Comparison of ENCODE assay signal across 23 mouse cellular contexts in genomic region chr5:138233778-138234177, GRCm38 (mm10). TPM values are rescaled to one million over a fixed set of nuclear protein-coding genes. Genes with fewer than 3 reads are reported as not detected.
A peak's percentile ranks its signal among the peaks of the same experiment; 100 is the strongest.
DNase-seq lines count a peak whose midpoint lies in the region; ATAC-seq and TF ChIP-seq lines count a peak whose summit lies in the region.
"Had no signal": no experiment of that assay in that cellular context is flagged by ENCODE, and none has a peak within 500 bp of the region (broad histone marks: within the 10 kb centered on the region; RNA-seq: fewer than 3 reads in every experiment).

No protein-coding gene starts in this region.

- H3K4me3 ChIP-seq in kidney, embryonic 14.5 days (ENCODE audit: low read length): no peak overlapping the region
- H3K4me3 ChIP-seq in kidney, postnatal 0 days (replicated peaks; ENCODE audit: low read depth, low read length): no peak overlapping the region
- H3K4me3 ChIP-seq in intestine, embryonic 16.5 days (ENCODE audit: low read length): no peak overlapping the region
- H3K4me3 ChIP-seq: forebrain, embryonic 10.5 days; forebrain, embryonic 13.5 days; hindbrain, embryonic 12.5 days; hindbrain, embryonic 15.5 days had no signal

- no peaks in the 10 kb centered on the region for H3K36me3 ChIP-seq in kidney, embryonic 14.5 days (ENCODE audit: control insufficient read depth, insufficient read depth, low read length)
- H3K36me3 ChIP-seq in kidney, postnatal 0 days (ENCODE audit: insufficient read depth, low read length): no peaks in the 10 kb centered on the region
- no peaks in the 10 kb centered on the region for H3K36me3 ChIP-seq in intestine, embryonic 16.5 days (ENCODE audit: control insufficient read depth, insufficient read depth, low read length)
- H3K36me3 ChIP-seq: forebrain, embryonic 10.5 days; hindbrain, embryonic 12.5 days; hindbrain, embryonic 15.5 days had no signal

- no peaks in the 10 kb centered on the region for H3K27me3 ChIP-seq in kidney, embryonic 14.5 days (ENCODE audit: control insufficient read depth, insufficient read depth, low read length)
- H3K27me3 ChIP-seq in kidney, postnatal 0 days (ENCODE audit: insufficient read depth, low read length): no peaks in the 10 kb centered on the region
- no peaks in the 10 kb centered on the region for H3K27me3 ChIP-seq in intestine, embryonic 16.5 days (replicated peaks; ENCODE audit: control insufficient read depth, insufficient read depth, low read length)
- H3K27me3 ChIP-seq: forebrain, embryonic 13.5 days; hindbrain, embryonic 12.5 days; hindbrain, embryonic 15.5 days had no signal

- TF ChIP-seq CTCF in kidney, postnatal 0 days (IDR thresholded peaks at IDR 0.05; ENCODE audit: low read depth): no peak

- H3K9ac ChIP-seq in kidney, embryonic 14.5 days (ENCODE audit: low read depth, low read length): no peak overlapping the region
- H3K9ac ChIP-seq in kidney, postnatal 0 days (ENCODE audit: low read depth, low read length): no peak overlapping the region
- H3K9ac ChIP-seq in intestine, embryonic 16.5 days (ENCODE audit: low read depth, low read length): no peak overlapping the region
- H3K9ac ChIP-seq: forebrain, embryonic 13.5 days; hindbrain, embryonic 12.5 days; hindbrain, embryonic 15.5 days had no signal

- no peaks in the 10 kb centered on the region for H3K4me1 ChIP-seq in kidney, embryonic 14.5 days (ENCODE audit: control insufficient read depth, insufficient read depth, low read length)
- H3K4me1 ChIP-seq in kidney, postnatal 0 days (replicated peaks; ENCODE audit: insufficient read depth, low read length): no peaks in the 10 kb centered on the region
- no peaks in the 10 kb centered on the region for H3K4me1 ChIP-seq in intestine, embryonic 16.5 days (ENCODE audit: control insufficient read depth, insufficient read depth, low read length)
- H3K4me1 ChIP-seq: forebrain, embryonic 13.5 days; hindbrain, embryonic 12.5 days; hindbrain, embryonic 15.5 days had no signal

- H3K9me3 ChIP-seq in kidney, embryonic 14.5 days (ENCODE audit: control insufficient read depth, low read length): no peaks in the 10 kb centered on the region
- no peaks in the 10 kb centered on the region for H3K9me3 ChIP-seq in kidney, postnatal 0 days (replicated peaks; ENCODE audit: low read length)
- no peaks in the 10 kb centered on the region for H3K9me3 ChIP-seq in intestine, embryonic 16.5 days (ENCODE audit: control insufficient read depth, low read length)
- H3K9me3 ChIP-seq: forebrain, embryonic 10.5 days; forebrain, embryonic 13.5 days; hindbrain, embryonic 12.5 days; hindbrain, embryonic 15.5 days had no signal

- peak overlapping the region; percentile 80; the same call in 1 of the 2 replicates for H3K27ac ChIP-seq in kidney, embryonic 14.5 days (ENCODE audit: low read depth, low read length)
- peak overlapping the region; percentile 70 for H3K27ac ChIP-seq in kidney, postnatal 0 days
- H3K27ac ChIP-seq in intestine, embryonic 16.5 days (ENCODE audit: low read length): no peak overlapping the region; the same call in 1 of the 2 replicates
- H3K27ac ChIP-seq: forebrain, embryonic 10.5 days; forebrain, embryonic 13.5 days; hindbrain, embryonic 12.5 days; hindbrain, embryonic 15.5 days had no signal

- no peak overlapping the region for H3K4me2 ChIP-seq in kidney, embryonic 14.5 days (replicated peaks; ENCODE audit: low read depth, low read length)
- no peak overlapping the region for H3K4me2 ChIP-seq in kidney, postnatal 0 days (ENCODE audit: low read length)
- H3K4me2 ChIP-seq in intestine, embryonic 16.5 days (ENCODE audit: low read depth, low read length): no peak overlapping the region
- H3K4me2 ChIP-seq: forebrain, embryonic 13.5 days; heart, embryonic 11.5 days; hindbrain, embryonic 12.5 days; hindbrain, embryonic 15.5 days had no signal

- 78% methylated on average over 2 of the region's 2 CpGs for WGBS in kidney, embryonic 14.5 days
- 67% methylated on average over 2 of the region's 2 CpGs for WGBS in kidney, postnatal 0 days
- 65% methylated on average over 2 of the region's 2 CpGs for WGBS in intestine, embryonic 16.5 days

- no peak for DNase-seq in kidney, postnatal 4 days
- DNase-seq in kidney, postnatal 0 days (ENCODE audit: low spot score): peak; percentile 8
- DNase-seq in kidney, adult 18-20 months: no peak
- DNase-seq: adrenal gland, postnatal 10 days; adrenal gland, postnatal 36 days; cerebellum, adult 18-20 months; cerebellum, adult 9-10 months; cerebellum, postnatal 14 days; gastrocnemius, postnatal 10 days; gastrocnemius, postnatal 36 days had no signal

- ATAC-seq in kidney, embryonic 14.5 days (ENCODE audit: low FRiP score, low TSS enrichment): no peak
- ATAC-seq in kidney, postnatal 0 days (replicated peaks; ENCODE audit: low FRiP score, low read depth): no peak
- ATAC-seq in intestine, embryonic 16.5 days: peak; percentile 55; the same call in 1 of the 2 replicates
- ATAC-seq in CD4-positive, CD25-positive, alpha-beta regulatory T cell, adult 4 months: no peak
- ATAC-seq: forebrain, embryonic 13.5 days; forebrain, embryonic 16.5 days had no signal

RNA-seq across cellular contexts. Expression of gene Nxpe5, which starts 8.1 kb away (rescaled TPM):
- polyA plus RNA-seq in kidney, embryonic 14.5 days (2014; fragmentation: Nextera tagmentation; extraction: Ambion mirVana): 0.07 TPM in 1 of 2 replicates, not detected in the other
- polyA plus RNA-seq in kidney, postnatal 0 days (2015; fragmentation: Nextera tagmentation; extraction: Ambion mirVana): 0.22 and 0.36 TPM in 2 replicates
- not detected in 2 replicates for polyA plus RNA-seq in intestine, embryonic 16.5 days (2015; fragmentation: Nextera tagmentation; extraction: Ambion mirVana)
- polyA plus RNA-seq in CD4-positive, CD25-positive, alpha-beta regulatory T cell, adult 4 months (2017; shearing (Covaris generic)): under 1 TPM in 1 of 2 experiments, not detected in 1; 0.31 TPM
- polyA plus RNA-seq: C2C12; embryonic facial prominence, embryonic 11.5 days; embryonic facial prominence, embryonic 14.5 days; forebrain, embryonic 10.5 days; forebrain, embryonic 13.5 days; forebrain, embryonic 16.5 days; heart, embryonic 11.5 days; heart, embryonic 14.5 days; hindbrain, embryonic 12.5 days; hindbrain, embryonic 15.5 days had no signal

RNA-seq across cellular contexts. Expression of gene Lamtor4, which starts 21.5 kb away (rescaled TPM):
- 47.7 and 66.4 TPM in 2 replicates for polyA plus RNA-seq in kidney, embryonic 14.5 days (2014; fragmentation: Nextera tagmentation; extraction: Ambion mirVana)
- 77.6 and 87.0 TPM in 2 replicates for polyA plus RNA-seq in kidney, postnatal 0 days (2015; fragmentation: Nextera tagmentation; extraction: Ambion mirVana)
- polyA plus RNA-seq in intestine, embryonic 16.5 days (2015; fragmentation: Nextera tagmentation; extraction: Ambion mirVana): 101 and 107 TPM in 2 replicates
- 100 to 1,000 TPM; 111 to 120 TPM for polyA plus RNA-seq in CD4-positive, CD25-positive, alpha-beta regulatory T cell, adult 4 months (2017; shearing (Covaris generic))

RNA-seq across cellular contexts. Expression of gene BC037034, which starts 30.1 kb away (rescaled TPM):
- 5.4 and 6.8 TPM in 2 replicates for polyA plus RNA-seq in kidney, embryonic 14.5 days (2014; fragmentation: Nextera tagmentation; extraction: Ambion mirVana)
- 3.2 and 4.3 TPM in 2 replicates for polyA plus RNA-seq in kidney, postnatal 0 days (2015; fragmentation: Nextera tagmentation; extraction: Ambion mirVana)
- 3.7 and 3.9 TPM in 2 replicates for polyA plus RNA-seq in intestine, embryonic 16.5 days (2015; fragmentation: Nextera tagmentation; extraction: Ambion mirVana)
- 1 to 10 TPM; 2.7 to 4.4 TPM for polyA plus RNA-seq in CD4-positive, CD25-positive, alpha-beta regulatory T cell, adult 4 months (2017; shearing (Covaris generic))

RNA-seq across cellular contexts. Expression of gene Gal3st4, which starts 38.9 kb away (rescaled TPM):
- 2.4 and 3.3 TPM in 2 replicates for polyA plus RNA-seq in kidney, embryonic 14.5 days (2014; fragmentation: Nextera tagmentation; extraction: Ambion mirVana)
- polyA plus RNA-seq in kidney, postnatal 0 days (2015; fragmentation: Nextera tagmentation; extraction: Ambion mirVana): 0.86 and 1.5 TPM in 2 replicates
- polyA plus RNA-seq in intestine, embryonic 16.5 days (2015; fragmentation: Nextera tagmentation; extraction: Ambion mirVana): 0.80 and 0.92 TPM in 2 replicates
- under 1 TPM in 1 of 2 experiments, not detected in 1; 0.77 TPM for polyA plus RNA-seq in CD4-positive, CD25-positive, alpha-beta regulatory T cell, adult 4 months (2017; shearing (Covaris generic))

RNA-seq across cellular contexts. Expression of gene Mblac1, which starts 39.7 kb away (rescaled TPM):
- 9.7 and 10.2 TPM in 2 replicates for polyA plus RNA-seq in kidney, embryonic 14.5 days (2014; fragmentation: Nextera tagmentation; extraction: Ambion mirVana)
- 11.4 and 12.8 TPM in 2 replicates for polyA plus RNA-seq in kidney, postnatal 0 days (2015; fragmentation: Nextera tagmentation; extraction: Ambion mirVana)
- 5.7 and 7.0 TPM in 2 replicates for polyA plus RNA-seq in intestine, embryonic 16.5 days (2015; fragmentation: Nextera tagmentation; extraction: Ambion mirVana)
- not detected for polyA plus RNA-seq in CD4-positive, CD25-positive, alpha-beta regulatory T cell, adult 4 months (2017; shearing (Covaris generic))
